Mouse (Mus musculus) kidney, postnatal 0 days (tissue): ENCODE data around the gene Ncoa5. TPM values are rescaled to one million over a fixed set of nuclear protein-coding genes. Genes with fewer than 3 reads are reported as not detected.

Experiments
- ATAC-seq: fragments of 200-750 bp; cut with Nextera tagmentation; replicated peaks from 2 replicates; pipeline ENCODE4 v1.8.0; 2017; ENCODE audit warnings: low read depth, moderate number of reproducible peaks, moderate TSS enrichment, moderate library complexity; ENCODE audit not compliant: low FRiP score
- DNase-seq: peaks from one replicate; pipeline ENCODE4 v3.0.0-alpha.2; 2016; ENCODE audit warnings: low spot score
- H3K27ac ChIP-seq: fragments of 300-500 bp; sonication (generic); 2 replicates; pipeline ENCODE4 v1.5.1; 2014; ENCODE audit warnings: mild to moderate bottlenecking
- H3K27me3 ChIP-seq: fragments of 300-500 bp; sonication (generic); 2 replicates; pipeline ENCODE4 v1.6.1; 2014; ENCODE audit warnings: low read length, mixed read lengths; ENCODE audit not compliant: insufficient read depth
- H3K36me3 ChIP-seq: fragments of 300-500 bp; sonication (generic); 2 replicates; pipeline ENCODE4 v1.6.1; 2014; ENCODE audit warnings: low read length, mixed read lengths; ENCODE audit not compliant: insufficient read depth
- H3K4me1 ChIP-seq: fragments of 300-500 bp; sonication (generic); replicated peaks from 2 replicates; pipeline ENCODE4 v1.6.1; 2014; ENCODE audit warnings: antibody characterized with exemption, low read length, mixed read lengths; ENCODE audit not compliant: insufficient read depth
- H3K4me2 ChIP-seq: fragments of 300-500 bp; sonication (generic); 2 replicates; pipeline ENCODE4 v1.6.1; 2014; ENCODE audit warnings: mild to moderate bottlenecking, low read length, moderate library complexity, mixed read lengths
- H3K4me3 ChIP-seq: fragments of 300-500 bp; sonication (generic); replicated peaks from 2 replicates; pipeline ENCODE4 v1.5.1; 2014; ENCODE audit warnings: low read depth, low read length
- H3K9ac ChIP-seq: fragments of 300-500 bp; sonication (generic); 2 replicates; pipeline ENCODE4 v1.6.1; 2014; ENCODE audit warnings: low read depth, low read length
- H3K9me3 ChIP-seq: fragments of 300-500 bp; sonication (generic); replicated peaks from 2 replicates; pipeline ENCODE4 v1.6.1; 2016; ENCODE audit warnings: low read length, inconsistent platforms, mixed read lengths
- CTCF ChIP-seq: IDR thresholded peaks from 2 replicates; pipeline ENCODE4 v1.5.1; 2016; ENCODE audit warnings: antibody characterized with exemption, low read depth, mild to moderate bottlenecking, moderate library complexity
- WGBS: fragments of 180-500 bp; shearing (Covaris S2); extraction: QIAGEN DNeasy Blood & Tissue Kit; methylation state at CpG from one replicate; pipeline ENCODE4 v1.1.7; 2014; 5-methylcytosine and 5-hydroxymethylcytosine counted together
- polyA plus RNA-seq: library from polyadenylated mRNA; unstranded; fragments of >200 nt; fragmentation: Nextera tagmentation; extraction: Ambion mirVana; gene quantifications from 2 replicates; pipeline ENCODE4 v1.2.1, GENCODE M21; 2015

Ncoa5 gene
- polyA plus RNA-seq, 1 experiment from 2014 or later, result 35.6 TPM

DNA sequence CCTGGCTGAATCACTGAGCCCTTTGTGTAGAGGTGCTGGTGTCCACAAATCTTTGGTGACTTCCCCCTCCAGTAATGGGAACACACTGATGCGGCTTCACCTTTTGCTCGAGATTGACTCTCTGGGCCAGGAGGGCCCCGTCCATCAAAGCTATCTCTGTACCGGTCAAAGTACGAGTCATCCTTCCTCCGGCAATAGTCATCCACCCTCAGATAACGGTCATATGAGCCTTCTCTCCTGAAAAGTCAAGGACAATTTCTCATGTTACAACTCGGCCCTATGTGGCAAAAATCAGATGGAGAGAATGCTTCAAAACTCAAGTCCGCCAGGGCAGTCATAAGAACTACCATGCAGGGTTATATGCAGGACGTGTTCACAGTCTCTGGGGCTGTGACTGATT, 24.3 kb downstream of the Ncoa5 start:
- no peak for TF ChIP-seq CTCF
- DNase-seq (no peak), ATAC-seq (no peak)
- WGBS, result 75% methylated on average over 10 of the region's 10 CpGs
- Histone ChIP-seq H3K36me3 (peaks cover 68% of the 10 kb centered on the region), H3K27ac (no peak overlapping the region), H3K27me3 (no peaks in the 10 kb centered on the region), H3K4me3 (no peak overlapping the region), H3K9ac (no peak overlapping the region), H3K9me3 (no peaks in the 10 kb centered on the region), H3K4me1 (no peaks in the 10 kb centered on the region), H3K4me2 (no peak overlapping the region)

DNA sequence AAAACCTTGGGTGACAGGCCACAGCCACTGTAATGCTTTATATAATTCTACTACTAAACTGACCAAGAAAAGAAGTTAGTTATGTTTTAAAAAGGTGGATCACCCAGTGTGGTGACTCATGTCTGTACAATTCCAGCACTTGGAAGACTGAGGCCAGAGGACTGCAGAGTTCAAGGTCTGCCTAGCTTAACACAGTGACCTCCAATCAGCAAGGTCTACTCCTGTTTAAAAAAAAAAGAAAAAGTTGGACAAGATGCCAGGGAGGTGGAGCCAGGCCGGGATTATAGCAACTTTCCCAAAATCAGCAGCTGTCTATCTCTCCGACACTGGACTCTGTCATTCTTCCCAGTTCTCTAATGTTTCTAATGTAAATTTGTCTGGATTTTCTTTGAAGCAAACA, 25.1 kb downstream of the Ncoa5 start:
- Histone ChIP-seq H3K9ac (no peak overlapping the region), H3K4me3 (no peak overlapping the region), H3K27ac (no peak overlapping the region), H3K4me1 (no peaks in the 10 kb centered on the region), H3K36me3 (peaks cover 73% of the 10 kb centered on the region), H3K9me3 (no peaks in the 10 kb centered on the region), H3K27me3 (no peaks in the 10 kb centered on the region), H3K4me2 (no peak overlapping the region)
- no peak for TF ChIP-seq CTCF
- WGBS, result 98% methylated on average over 2 of the region's 2 CpGs
- no peak for ATAC-seq
- DNase-seq, result no peak

DNA sequence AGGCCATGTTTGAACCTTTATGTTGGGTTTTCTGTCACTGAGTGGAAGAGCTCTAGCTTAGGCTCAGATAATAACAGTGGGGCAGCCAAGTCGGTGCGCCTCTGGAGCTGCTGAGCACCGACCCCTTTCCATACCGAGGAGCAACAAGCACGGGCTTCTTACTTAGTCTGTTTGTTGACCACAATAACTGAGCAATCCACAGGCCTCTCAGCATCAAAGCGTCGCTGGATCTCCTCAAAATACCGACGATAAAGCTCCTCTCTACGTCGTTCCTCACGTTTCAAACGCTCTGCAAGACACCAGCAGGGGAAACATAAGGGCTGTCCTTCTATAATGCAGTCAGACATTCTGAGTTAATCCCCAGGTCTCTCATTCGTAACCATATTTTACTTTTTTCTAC, 25.5 kb downstream of the Ncoa5 start:
- WGBS, result 93% methylated on average over 14 of the region's 14 CpGs
- no peak for TF ChIP-seq CTCF
- H3K4me1 ChIP-seq, result no peaks in the 10 kb centered on the region

DNA sequence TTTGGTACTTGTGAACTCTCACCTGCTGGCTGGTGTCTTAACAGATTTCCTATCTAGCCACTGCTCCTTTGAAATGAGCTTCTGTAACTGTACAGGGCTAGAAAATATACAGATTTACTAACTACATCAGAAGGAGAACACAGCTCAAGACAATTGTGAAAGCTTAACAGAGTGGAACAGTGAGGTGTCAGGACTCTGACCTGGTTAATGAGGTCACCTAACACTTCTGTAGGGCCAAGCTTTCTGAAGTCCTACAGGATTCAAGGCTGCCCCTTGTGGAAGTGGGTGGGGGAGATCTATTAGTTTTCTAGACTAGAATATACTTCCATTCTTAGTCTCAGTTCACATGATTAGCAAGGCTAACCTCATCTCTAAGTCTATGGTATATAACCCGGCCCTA, 26.7 kb downstream of the Ncoa5 start:
- peaks cover 89% of the 10 kb centered on the region for H3K36me3 ChIP-seq
- H3K4me1 ChIP-seq, result no peaks in the 10 kb centered on the region
- DNase-seq (no peak), ATAC-seq (no peak)
- H3K4me3 ChIP-seq, result no peak overlapping the region
- H3K9ac ChIP-seq, result no peak overlapping the region
- no peak overlapping the region for H3K27ac ChIP-seq
- 93% methylated on average over 1 of the region's 1 CpGs for WGBS
- TF ChIP-seq CTCF, result no peak
- no peak overlapping the region for H3K4me2 ChIP-seq
- no peaks in the 10 kb centered on the region for H3K27me3 ChIP-seq
- H3K9me3 ChIP-seq, result no peaks in the 10 kb centered on the region

More for the DNA sequence above, 25.5 kb downstream of the Ncoa5 start:
- Histone ChIP-seq H3K4me3 (no peak overlapping the region), H3K4me2 (no peak overlapping the region), H3K36me3 (peaks cover 78% of the 10 kb centered on the region), H3K27me3 (no peaks in the 10 kb centered on the region), H3K9ac (no peak overlapping the region), H3K27ac (no peak overlapping the region), H3K9me3 (no peaks in the 10 kb centered on the region)
- no peak for DNase-seq
- no peak for ATAC-seq

DNA sequence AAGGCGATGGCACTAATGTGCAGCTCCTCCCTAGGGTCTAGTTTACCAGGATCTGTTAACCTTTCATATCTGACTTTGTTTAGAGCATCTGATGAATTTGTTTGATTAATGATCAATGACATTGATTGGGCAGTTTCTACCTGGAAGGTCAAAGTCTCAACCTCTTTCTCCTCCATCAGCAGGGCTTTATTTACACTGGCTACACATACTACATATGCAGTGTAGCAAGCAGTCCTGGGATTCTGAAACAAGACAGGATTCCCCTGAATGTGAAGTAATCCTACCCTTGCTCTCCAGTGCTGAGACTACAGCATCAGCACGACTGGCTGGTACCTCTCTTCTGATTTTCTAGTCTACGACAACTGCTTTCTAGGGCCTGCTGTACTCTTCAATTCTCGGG, 27.9 kb downstream of the Ncoa5 start:
- H3K4me1 ChIP-seq, result no peaks in the 10 kb centered on the region
- TF ChIP-seq CTCF, result no peak
- no peak for DNase-seq
- no peak overlapping the region for H3K4me2 ChIP-seq
- H3K9ac ChIP-seq, result no peak overlapping the region
- no peak for ATAC-seq
- no peak overlapping the region for H3K4me3 ChIP-seq
- no peak overlapping the region for H3K27ac ChIP-seq
- peaks cover 91% of the 10 kb centered on the region for H3K36me3 ChIP-seq
- no peaks in the 10 kb centered on the region for H3K27me3 ChIP-seq
- 91% methylated on average over 4 of the region's 4 CpGs for WGBS
- H3K9me3 ChIP-seq, result no peaks in the 10 kb centered on the region

DNA sequence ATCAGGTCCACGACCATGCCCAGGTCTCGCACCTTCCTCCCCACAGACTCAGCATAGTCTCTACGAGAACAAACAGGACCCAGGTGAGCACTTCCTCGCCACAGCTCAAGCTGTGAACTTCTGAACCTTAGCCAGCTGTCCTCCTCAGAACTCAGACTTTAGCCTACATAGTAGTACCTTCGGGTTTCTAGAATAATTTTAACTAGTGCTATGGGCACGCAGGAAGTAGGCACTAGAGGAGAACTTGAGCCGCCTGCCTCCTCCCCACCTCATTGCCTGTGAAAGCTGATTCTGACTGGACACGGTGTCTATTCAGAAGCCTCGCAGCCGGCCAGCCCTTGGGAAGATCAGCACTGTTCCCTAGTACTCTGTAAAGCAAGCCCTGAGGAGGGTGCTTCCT, 30.4 kb downstream of the Ncoa5 start:
- no peak for DNase-seq
- H3K27ac ChIP-seq, result no peak overlapping the region

DNA sequence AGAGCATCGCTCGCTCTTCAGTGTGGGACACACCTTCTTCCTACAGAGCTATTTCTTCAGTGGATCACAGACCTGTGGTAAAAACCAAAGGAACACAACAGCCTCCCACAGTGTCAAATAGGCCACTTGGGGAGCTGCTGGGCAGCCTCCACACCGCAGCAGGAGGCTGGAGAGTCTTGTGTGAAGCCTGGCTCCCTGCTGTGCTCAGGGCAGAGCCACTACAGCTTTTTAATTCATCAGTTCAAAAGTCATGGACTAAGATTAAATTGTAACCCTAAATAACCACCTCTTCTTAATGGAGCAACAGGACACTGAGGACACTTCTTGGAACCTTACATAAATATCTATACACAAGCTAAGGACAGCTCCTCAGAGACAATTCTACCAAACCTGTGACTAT, 31.6 kb downstream of the Ncoa5 start:
- no peaks in the 10 kb centered on the region for H3K9me3 ChIP-seq
- peaks cover 5% of the 10 kb centered on the region; the same call in 1 of the 2 replicates for H3K4me1 ChIP-seq
- no peak for TF ChIP-seq CTCF
- ATAC-seq (no peak), DNase-seq (no peak)
- no peak overlapping the region for H3K4me3 ChIP-seq
- H3K27me3 ChIP-seq, result 0 out of 2 replicates have a peak, but pooled peaks cover 6% of the 10 kb centered on the region
- 88% methylated on average over 3 of the region's 3 CpGs for WGBS
- H3K36me3 ChIP-seq, result peaks cover 79% of the 10 kb centered on the region
- no peak overlapping the region for H3K9ac ChIP-seq
- no peak overlapping the region for H3K4me2 ChIP-seq
- no peak overlapping the region for H3K27ac ChIP-seq

More for the DNA sequence above, 30.4 kb downstream of the Ncoa5 start:
- H3K4me3 ChIP-seq, result no peak overlapping the region
- no peak overlapping the region for H3K9ac ChIP-seq
- no peaks in the 10 kb centered on the region for H3K27me3 ChIP-seq
- H3K36me3 ChIP-seq, result peaks cover 85% of the 10 kb centered on the region
- no peak for TF ChIP-seq CTCF
- 84% methylated on average over 10 of the region's 10 CpGs for WGBS
- H3K4me1 ChIP-seq, result no peaks in the 10 kb centered on the region
- H3K9me3 ChIP-seq, result no peaks in the 10 kb centered on the region
- H3K4me2 ChIP-seq, result no peak overlapping the region
- no peak for ATAC-seq
